Mouse (Mus musculus) cerebellum, adult 11 months (tissue): ENCODE data around the gene Pmf1.
"Not testable (repeated sequence)": the region's sequence is repeated elsewhere in the genome, so short reads cannot be mapped to it uniquely, and the experiment has no call there.

Experiments
- DNase-seq: peaks from one replicate; pipeline ENCODE4 v3.0.0; 2022

Pmf1 gene

GRCm38 (mm10) chr3:88436395-88437201 is 26.5 kb upstream of the Pmf1 start:
- DNase-seq, result peak; percentile 76

GRCm38 (mm10) chr3:88435515-88435914 is 25.4 kb upstream of the Pmf1 start:
- DNase-seq, result no peak

GRCm38 (mm10) chr3:88428639-88429038 is 18.5 kb upstream of the Pmf1 start:
- not testable (repeated sequence) for DNase-seq

- no peak for DNase-seq
These were observed 17.3 kb upstream of the Pmf1 start for GRCm38 (mm10) chr3:88427342-88427905.

GRCm38 (mm10) chr3:88425708-88426420 is 15.7 kb upstream of the Pmf1 start:
- no peak for DNase-seq

GRCm38 (mm10) chr3:88425330-88425689 is 15.2 kb upstream of the Pmf1 start:
- no peak for DNase-seq

- peak; percentile 93 for DNase-seq
These were observed 14.6 kb upstream of the Pmf1 start, which contains the start of gene Slc25a44 for GRCm38 (mm10) chr3:88424605-88425329. TSS of gene Slc25a44 (minus strand) at chr3:88425139.

GRCm38 (mm10) chr3:88422020-88422720 is 12.0 kb upstream of the Pmf1 start:
- peak; percentile 56 for DNase-seq

- DNase-seq, result no peak
These were observed 10.6 kb upstream of the Pmf1 start for GRCm38 (mm10) chr3:88420771-88421170.

GRCm38 (mm10) chr3:88418016-88418415 is 7.9 kb upstream of the Pmf1 start:
- no peak for DNase-seq

- no peak for DNase-seq
These were observed 5.5 kb upstream of the Pmf1 start for GRCm38 (mm10) chr3:88415668-88416067.

GRCm38 (mm10) chr3:88412636-88413035 is 2.5 kb upstream of the Pmf1 start:
- no peak for DNase-seq

- no peak for DNase-seq
These were observed 1.6 kb upstream of the Pmf1 start for GRCm38 (mm10) chr3:88411681-88412080.

- DNase-seq, result no peak
These were observed 507 bp upstream of the Pmf1 start for GRCm38 (mm10) chr3:88410645-88411031.

GRCm38 (mm10) chr3:88408953-88409352 is 1.2 kb downstream of the Pmf1 start:
- DNase-seq, result no peak

- no peak for DNase-seq
These were observed 2.6 kb downstream of the Pmf1 start for GRCm38 (mm10) chr3:88407529-88407928.

- peak; percentile 55 for DNase-seq
These were observed 3.0 kb downstream of the Pmf1 start for GRCm38 (mm10) chr3:88407090-88407489.

- DNase-seq, result no peak
These were observed 6.5 kb downstream of the Pmf1 start for GRCm38 (mm10) chr3:88403522-88404230.

- peak; percentile 80 for DNase-seq
These were observed 11.5 kb downstream of the Pmf1 start for GRCm38 (mm10) chr3:88398666-88399065.

GRCm38 (mm10) chr3:88395742-88396141 is 14.4 kb downstream of the Pmf1 start:
- DNase-seq, result no peak

- DNase-seq, result no peak
These were observed 14.8 kb downstream of the Pmf1 start for GRCm38 (mm10) chr3:88395288-88395687.
